8 mouse cellular contexts compared by ENCODE assay signal in the genomic region with DNA sequence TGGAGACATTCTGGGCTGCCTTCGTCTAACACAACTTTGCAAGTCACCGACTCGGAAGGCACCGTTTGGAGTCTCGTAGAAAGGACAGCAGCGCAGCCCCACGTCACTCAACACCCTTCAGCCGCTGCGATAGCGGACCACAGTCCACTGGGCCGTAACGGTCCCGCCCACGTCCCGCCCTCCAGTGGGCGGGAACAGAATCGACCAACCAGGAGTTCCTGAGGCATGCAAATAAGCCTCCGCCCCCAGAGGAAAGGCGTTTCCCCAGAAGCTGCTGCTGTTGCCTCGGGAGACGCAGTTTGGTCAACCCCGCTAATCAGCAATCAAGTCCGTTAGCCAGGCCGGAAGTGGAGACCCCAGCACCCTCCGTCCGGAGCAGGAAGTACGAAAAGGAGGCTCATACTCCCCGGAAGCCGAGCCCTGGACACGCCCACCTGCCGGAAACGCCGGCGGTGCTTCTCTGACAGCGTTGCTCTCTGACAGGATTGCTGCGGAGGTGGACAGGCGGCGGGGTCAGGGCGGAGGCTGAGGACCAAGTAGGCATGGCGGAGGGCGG. TPM values are rescaled to one million over a fixed set of nuclear protein-coding genes. Genes with fewer than 3 reads are reported as not detected.
A peak's percentile ranks its signal among the peaks of the same experiment; 100 is the strongest.
DNase-seq lines count a peak whose midpoint lies in the region; ATAC-seq and TF ChIP-seq lines count a peak whose summit lies in the region.

A gene (plus strand): TSS at position 274 of the 556 bp plus-strand sequence.

- no peak for TF ChIP-seq CTCF in ES-Bruce4 (IDR thresholded peaks at IDR 0.05; ENCODE audit: low read depth, low read length)
- TF ChIP-seq CTCF in liver, postnatal 0 days (IDR thresholded peaks at IDR 0.05; ENCODE audit: low read depth): peak; percentile 34

- WGBS in forebrain, embryonic 13.5 days: under 1% methylated on average over 40 of the region's 41 CpGs
- under 1% methylated on average over 41 of the region's 41 CpGs for WGBS in large intestine, adult 2 months
- WGBS in liver, postnatal 0 days (ENCODE audit: insufficient replicate concordance): 1% methylated on average over 38 of the region's 41 CpGs
- 0% methylated on average over 41 of the region's 41 CpGs for WGBS in neural tube, embryonic 14.5 days

- H3K4me1 ChIP-seq in ES-Bruce4 (ENCODE audit: control insufficient read depth, insufficient read depth, low read length): peaks cover 5% of the 10 kb centered on the region
- peaks cover 21% of the 10 kb centered on the region for H3K4me1 ChIP-seq in forebrain, embryonic 13.5 days
- peaks cover 40% of the 10 kb centered on the region for H3K4me1 ChIP-seq in liver, postnatal 0 days (ENCODE audit: insufficient read depth)
- H3K4me1 ChIP-seq in neural tube, embryonic 14.5 days (ENCODE audit: control insufficient read depth, insufficient read depth, low read length): peaks cover 17% of the 10 kb centered on the region

- TF ChIP-seq EP300 in ES-Bruce4 (IDR thresholded peaks at IDR 0.05; ENCODE audit: insufficient read depth, low read depth, low read length): no peak
- peak; percentile 85; the same call in 1 of the 2 replicates for TF ChIP-seq EP300 in liver, postnatal 0 days (IDR thresholded peaks at IDR 0.05; ENCODE audit: low read depth)

- peak within 1 kb of the TSS; percentile 93 for H3K4me3 ChIP-seq in ES-Bruce4 (ENCODE audit: low read depth, low read length)
- peak within 1 kb of the TSS; percentile 88 for H3K4me3 ChIP-seq in forebrain, embryonic 13.5 days
- peak within 1 kb of the TSS; percentile 93 for H3K4me3 ChIP-seq in liver, postnatal 0 days (ENCODE audit: low read depth, low read length)
- peak within 1 kb of the TSS; percentile 63 for H3K4me3 ChIP-seq in neural tube, embryonic 14.5 days (ENCODE audit: low read depth, low read length)

- no peaks in the 10 kb centered on the region for H3K9me3 ChIP-seq in ES-Bruce4 (replicated peaks; ENCODE audit: control insufficient read depth, insufficient read depth, low read length, poor library complexity, severe bottlenecking)
- H3K9me3 ChIP-seq in forebrain, embryonic 13.5 days (replicated peaks): no peaks in the 10 kb centered on the region
- no peaks in the 10 kb centered on the region for H3K9me3 ChIP-seq in liver, postnatal 0 days (ENCODE audit: low read length)
- H3K9me3 ChIP-seq in neural tube, embryonic 14.5 days (ENCODE audit: control insufficient read depth, low read length): no peaks in the 10 kb centered on the region

- H3K27ac ChIP-seq in ES-Bruce4 (ENCODE audit: insufficient read depth, low read length): peak within 1 kb of the TSS; percentile 57
- 0 out of 2 replicates have a peak within 1 kb of the TSS, but pooled peaks have one; percentile 35 for H3K27ac ChIP-seq in forebrain, embryonic 13.5 days
- peak within 1 kb of the TSS; percentile 85 for H3K27ac ChIP-seq in liver, postnatal 0 days (ENCODE audit: low read depth)
- peak within 1 kb of the TSS; percentile 13; the same call in 1 of the 2 replicates for H3K27ac ChIP-seq in neural tube, embryonic 14.5 days (ENCODE audit: low read depth, low read length)

- no peaks in the 10 kb centered on the region for H3K27me3 ChIP-seq in ES-Bruce4 (ENCODE audit: control insufficient read depth, insufficient read depth, low read length, poor library complexity, severe bottlenecking)
- H3K27me3 ChIP-seq in forebrain, embryonic 13.5 days: peaks cover 30% of the 10 kb centered on the region
- H3K27me3 ChIP-seq in liver, postnatal 0 days (ENCODE audit: insufficient read depth, low read length): no peaks in the 10 kb centered on the region
- H3K27me3 ChIP-seq in neural tube, embryonic 14.5 days (ENCODE audit: control insufficient read depth, insufficient read depth, low read length): peaks cover 6% of the 10 kb centered on the region; the same call in 1 of the 2 replicates

- peak; percentile 87 for TF ChIP-seq POLR2A in ES-Bruce4 (IDR thresholded peaks at IDR 0.05; ENCODE audit: insufficient read depth, low read length)

- peak; percentile 96 to 97 for DNase-seq in heart, postnatal 10 days
- DNase-seq in large intestine, adult 2 months (ENCODE audit: low read depth, low spot score): peak; percentile 91
- DNase-seq in liver, postnatal 0 days: peak; percentile 98
- DNase-seq in testis, postnatal 10 days (ENCODE audit: low spot score): peak; percentile 94

- H3K4me2 ChIP-seq in forebrain, embryonic 13.5 days: peak within 1 kb of the TSS; percentile 99
- H3K4me2 ChIP-seq in liver, postnatal 0 days (ENCODE audit: low read depth, low read length): peak within 1 kb of the TSS; percentile 76
- H3K4me2 ChIP-seq in neural tube, embryonic 14.5 days (ENCODE audit: low read depth, low read length): peak within 1 kb of the TSS; percentile 97

- intact Hi-C loops in heart, postnatal 10 days (cut with DNase I): no loop called here

- H3K9ac ChIP-seq in ES-Bruce4 (ENCODE audit: low read depth, poor library complexity, severe bottlenecking): peak within 1 kb of the TSS; percentile 70
- H3K9ac ChIP-seq in forebrain, embryonic 13.5 days: peak within 1 kb of the TSS; percentile 90
- H3K9ac ChIP-seq in liver, postnatal 0 days (replicated peaks): peak within 1 kb of the TSS; percentile 93
- H3K9ac ChIP-seq in neural tube, embryonic 14.5 days (replicated peaks; ENCODE audit: low read depth, low read length): peak within 1 kb of the TSS; percentile 83

- H3K36me3 ChIP-seq in ES-Bruce4 (ENCODE audit: control insufficient read depth, insufficient read depth, low read length, poor library complexity, severe bottlenecking): no peaks in the 10 kb centered on the region
- peaks cover 13% of the 10 kb centered on the region for H3K36me3 ChIP-seq in forebrain, embryonic 13.5 days (ENCODE audit: poor library complexity, severe bottlenecking)
- peaks cover 12% of the 10 kb centered on the region for H3K36me3 ChIP-seq in liver, postnatal 0 days (replicated peaks; ENCODE audit: insufficient read depth, low read length)
- H3K36me3 ChIP-seq in neural tube, embryonic 14.5 days (ENCODE audit: control insufficient read depth, insufficient read depth, low read length): peaks cover 5% of the 10 kb centered on the region; the same call in 1 of the 2 replicates

- ATAC-seq in cerebellum, adult (ENCODE audit: insufficient number of reproducible peaks, low FRiP score, low TSS enrichment): peak; percentile 94
- peak; percentile 98 for ATAC-seq in forebrain, embryonic 13.5 days
- ATAC-seq in liver, postnatal 0 days: peak; percentile 91
- ATAC-seq in neural tube, embryonic 14.5 days (ENCODE audit: low read depth): peak; percentile 97

RNA-seq across cellular contexts. Expression of the gene that starts here (rescaled TPM):
- polyA plus RNA-seq in ES-Bruce4 (2011; ENCODE audit: insufficient read depth, insufficient read length, low read depth, missing spikeins): 9.5 and 10.6 TPM in 2 replicates
- polyA plus RNA-seq in forebrain, embryonic 13.5 days (2015; fragmentation: Nextera tagmentation; extraction: Ambion mirVana): 11.0 and 12.0 TPM in 2 replicates
- total RNA-seq in heart, postnatal 10 days (2021): 10 to 100 TPM; 17.6 to 19.4 TPM
- polyA plus RNA-seq in large intestine, adult 2 months (2012; rRNA removed): 2.0 and 3.7 TPM in 2 replicates
- 4.6 and 4.8 TPM in 2 replicates for polyA plus RNA-seq in liver, postnatal 0 days (2015; fragmentation: Nextera tagmentation; extraction: Ambion mirVana)
- polyA plus RNA-seq in neural tube, embryonic 14.5 days (2014; fragmentation: Nextera tagmentation; extraction: Ambion mirVana): 14.4 and 20.0 TPM in 2 replicates

Comparison
In these comparisons a context has a peak if more than half of its experiments do, and no peak if none do; other contexts are left out.
1. Peak in every context shown above with its lines: DNase-seq, ATAC-seq, H3K4me3 ChIP-seq and H3K27ac ChIP-seq.
2. H3K27ac ChIP-seq: peak in every context shown above with its lines; median percentile 85 in liver, postnatal 0 days; 57 in ES-Bruce4; 35 in forebrain, embryonic 13.5 days; 13 in neural tube, embryonic 14.5 days.